Mouse (Mus musculus): Measurements from ENCODE around the gene Rita1. TPM values are rescaled to one million over a fixed set of nuclear protein-coding genes. Genes with fewer than 3 reads are reported as not detected.

Gene Rita1
- polyA plus RNA-seq, 1 experiment from 2014 or later: 3.4 TPM

DNA sequence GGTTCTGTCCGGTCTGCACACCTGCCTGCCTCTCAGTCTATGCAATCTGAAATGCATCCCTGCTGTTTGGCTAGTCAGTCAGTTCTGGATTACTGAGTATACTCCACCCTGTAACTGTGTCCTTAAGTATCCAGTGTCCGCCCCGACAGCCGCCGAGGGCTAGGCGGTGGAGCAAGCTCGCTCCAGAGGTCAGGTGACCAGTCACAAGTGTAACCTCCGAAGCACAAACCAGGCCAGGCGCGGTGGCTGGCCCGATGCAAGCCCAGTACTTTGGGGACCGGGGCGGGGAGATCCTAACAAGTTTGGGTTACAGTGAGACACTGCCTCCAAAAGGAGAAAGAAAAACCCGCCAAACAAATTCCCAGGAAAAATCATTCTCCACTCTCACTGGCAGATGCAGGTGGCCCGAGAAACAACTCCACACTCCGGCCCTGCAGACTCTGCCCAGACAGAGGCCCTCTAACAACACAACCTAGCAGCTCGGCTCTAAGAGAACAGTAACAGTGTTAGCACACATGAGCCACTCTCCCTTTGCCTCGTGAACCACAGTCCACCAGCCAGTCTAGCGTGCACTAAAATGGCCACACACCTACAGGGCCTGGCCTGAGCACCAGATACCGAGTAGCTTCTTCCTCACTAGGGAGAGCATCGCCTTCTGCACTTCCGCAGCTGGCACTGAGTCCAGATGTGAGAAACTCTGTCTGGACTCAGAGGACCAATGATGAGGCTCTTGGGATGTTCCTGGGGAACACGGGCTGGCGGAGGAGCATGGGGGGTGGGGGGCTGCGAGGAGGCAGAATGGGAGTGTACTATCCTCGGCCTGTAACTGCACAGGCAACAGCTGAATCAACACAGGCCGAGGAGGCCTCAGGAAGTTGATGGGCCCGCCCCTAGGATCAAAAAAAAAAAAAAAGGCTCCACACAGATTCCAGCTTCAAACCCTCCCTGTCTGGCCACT is 49.2 kb downstream of the Rita1 start:
- Histone ChIP-seq H3K27ac (ENCODE audit: low read depth) (peak overlapping the region; percentile 91), H3K36me3 (replicated peaks; ENCODE audit: insufficient read depth, low read length) (no peaks in the 10 kb centered on the region), H3K9me3 (ENCODE audit: low read length) (no peaks in the 10 kb centered on the region), H3K4me1 (ENCODE audit: insufficient read depth) (peaks cover 62% of the 10 kb centered on the region), H3K4me2 (ENCODE audit: low read depth, low read length) (peak overlapping the region; percentile 19; the same call in 1 of the 2 replicates), H3K27me3 (ENCODE audit: insufficient read depth, low read length) (no peaks in the 10 kb centered on the region), H3K9ac (replicated peaks) (peak overlapping the region; percentile 38; the same call in 1 of the 2 replicates), H3K4me3 (ENCODE audit: low read depth, low read length) (no peak overlapping the region)
- ATAC-seq: no peak
- TF ChIP-seq CTCF (IDR thresholded peaks at IDR 0.05; ENCODE audit: low read depth) (no peak), EP300 (IDR thresholded peaks at IDR 0.05; ENCODE audit: low read depth) (no peak)
- peak; percentile 47 for DNase-seq
- WGBS (ENCODE audit: insufficient replicate concordance): 47% methylated on average over 28 of the region's 28 CpGs

DNA sequence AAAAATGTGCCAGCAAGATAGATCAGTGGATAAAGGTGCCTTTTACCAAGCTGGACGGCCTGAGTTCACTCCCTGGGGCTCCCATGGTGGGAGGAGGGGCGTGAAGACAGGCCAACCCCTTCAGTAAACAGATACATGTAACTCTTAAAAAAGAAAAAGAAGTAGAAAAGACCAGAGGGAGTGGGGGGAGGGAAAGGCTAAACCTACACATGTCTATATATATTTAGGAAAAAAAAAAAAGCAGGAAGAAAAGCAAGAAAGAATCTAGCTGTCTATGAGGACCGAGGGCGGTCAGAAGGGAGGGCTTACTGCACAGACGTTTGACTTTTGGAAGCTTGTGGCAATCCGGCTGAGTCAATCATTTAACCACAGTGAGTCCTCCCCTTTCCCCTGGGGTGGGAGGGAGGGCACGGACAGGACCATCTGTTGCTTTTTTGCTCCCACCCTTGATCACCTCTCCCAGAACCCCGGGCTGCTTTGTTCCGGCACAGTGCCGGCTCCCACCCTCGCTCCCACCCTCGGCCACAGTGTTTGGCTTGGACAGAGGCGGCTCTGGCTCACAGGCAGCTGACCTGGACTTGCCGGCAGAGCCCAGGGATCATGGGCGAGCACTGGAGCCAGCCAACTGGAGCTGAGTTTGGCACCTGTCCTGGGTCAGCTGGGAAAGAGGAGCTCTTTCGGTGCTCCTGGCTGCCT is 51.6 kb downstream of the Rita1 start:
- peaks cover 22% of the 10 kb centered on the region for H3K36me3 ChIP-seq (replicated peaks; ENCODE audit: insufficient read depth, low read length)
- H3K4me1 ChIP-seq (ENCODE audit: insufficient read depth): peaks cover 41% of the 10 kb centered on the region
- no peaks in the 10 kb centered on the region for H3K9me3 ChIP-seq (ENCODE audit: low read length)
- H3K4me2 ChIP-seq (ENCODE audit: low read depth, low read length): peak overlapping the region; percentile 67
- H3K4me3 ChIP-seq (ENCODE audit: low read depth, low read length): peak overlapping the region; percentile 30
- TF ChIP-seq CTCF (IDR thresholded peaks at IDR 0.05; ENCODE audit: low read depth): no peak
- no peak for TF ChIP-seq EP300 (IDR thresholded peaks at IDR 0.05; ENCODE audit: low read depth)
- peak overlapping the region; percentile 94 for H3K27ac ChIP-seq (ENCODE audit: low read depth)
- peak; percentile 79 for DNase-seq
- peak; percentile 68 for ATAC-seq
- H3K27me3 ChIP-seq (ENCODE audit: insufficient read depth, low read length): no peaks in the 10 kb centered on the region
- H3K9ac ChIP-seq (replicated peaks): peak overlapping the region; percentile 53
- 11% methylated on average over 16 of the region's 16 CpGs for WGBS (ENCODE audit: insufficient replicate concordance)

DNA sequence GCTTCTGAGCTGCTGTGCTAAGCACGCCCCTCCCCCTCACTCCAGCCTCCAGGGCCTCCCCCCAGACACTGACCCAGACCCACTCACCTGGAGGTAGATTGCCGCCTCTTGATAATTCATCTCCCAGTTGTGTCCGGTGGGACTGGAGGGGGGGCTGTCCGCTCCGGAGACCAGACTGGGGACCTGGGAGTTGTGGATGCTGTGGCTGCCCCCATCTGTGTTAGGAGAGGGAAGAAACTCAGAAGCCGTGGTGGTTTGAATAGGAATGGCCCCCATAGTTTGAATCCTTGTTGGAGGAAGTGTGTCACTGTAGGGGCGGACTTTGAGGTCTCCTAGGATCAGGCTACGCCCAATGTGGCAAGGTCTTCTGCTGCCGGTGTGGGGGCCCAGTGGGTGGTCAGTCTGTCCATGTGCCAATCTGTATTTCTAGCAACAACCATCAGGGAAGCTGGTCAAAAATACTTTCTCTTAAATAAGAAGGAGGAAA is 52.2 kb downstream of the Rita1 start:
- Histone ChIP-seq H3K9me3 (ENCODE audit: low read length) (no peaks in the 10 kb centered on the region), H3K4me1 (ENCODE audit: insufficient read depth) (peaks cover 38% of the 10 kb centered on the region), H3K36me3 (replicated peaks; ENCODE audit: insufficient read depth, low read length) (peaks cover 28% of the 10 kb centered on the region), H3K4me3 (ENCODE audit: low read depth, low read length) (peak overlapping the region; percentile 30), H3K27me3 (ENCODE audit: insufficient read depth, low read length) (no peaks in the 10 kb centered on the region), H3K4me2 (ENCODE audit: low read depth, low read length) (peak overlapping the region; percentile 67), H3K9ac (replicated peaks) (peak overlapping the region; percentile 36; the same call in 1 of the 2 replicates), H3K27ac (ENCODE audit: low read depth) (peak overlapping the region; percentile 94)
- 34% methylated on average over 9 of the region's 9 CpGs for WGBS (ENCODE audit: insufficient replicate concordance)
- ATAC-seq (no peak), DNase-seq (no peak)
- TF ChIP-seq CTCF (IDR thresholded peaks at IDR 0.05; ENCODE audit: low read depth): no peak
- TF ChIP-seq EP300 (IDR thresholded peaks at IDR 0.05; ENCODE audit: low read depth): no peak

DNA sequence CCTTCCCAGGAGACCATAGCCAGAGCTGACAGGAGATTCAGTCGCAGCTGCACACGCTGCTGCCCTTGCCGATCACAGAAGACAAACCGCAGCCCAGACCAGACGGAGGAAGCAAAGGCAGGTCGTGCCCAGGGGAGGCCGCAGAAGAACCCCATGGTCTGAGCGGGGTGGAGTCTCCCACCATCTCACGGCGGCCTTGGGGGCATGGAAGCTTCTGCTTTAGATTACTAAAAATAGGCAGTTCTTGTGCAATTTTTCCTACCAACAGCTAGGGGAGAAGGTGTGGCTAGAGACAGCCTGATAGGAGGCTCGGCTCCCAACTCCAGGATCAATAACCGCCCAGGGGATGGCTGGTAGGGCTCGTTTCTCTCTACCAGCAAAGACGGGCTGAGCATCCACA is 53.6 kb downstream of the Rita1 start:
- peak overlapping the region; percentile 29 for H3K4me3 ChIP-seq (ENCODE audit: low read depth, low read length)
- peaks cover 37% of the 10 kb centered on the region for H3K4me1 ChIP-seq (ENCODE audit: insufficient read depth)
- H3K9me3 ChIP-seq (ENCODE audit: low read length): no peaks in the 10 kb centered on the region
- WGBS (ENCODE audit: insufficient replicate concordance): 14% methylated on average over 14 of the region's 14 CpGs
- TF ChIP-seq EP300 (IDR thresholded peaks at IDR 0.05; ENCODE audit: low read depth) (peak; percentile 51; the same call in 1 of the 2 replicates), CTCF (IDR thresholded peaks at IDR 0.05; ENCODE audit: low read depth) (0 out of 2 replicates have a peak, but pooled peaks have one; percentile 15)
- peak; percentile 59 for ATAC-seq
- peak overlapping the region; percentile 67 for H3K4me2 ChIP-seq (ENCODE audit: low read depth, low read length)
- peaks cover 40% of the 10 kb centered on the region for H3K36me3 ChIP-seq (replicated peaks; ENCODE audit: insufficient read depth, low read length)
- 0 out of 2 replicates have a peak overlapping the region, but pooled peaks have one; percentile 28 for H3K9ac ChIP-seq (replicated peaks)
- H3K27me3 ChIP-seq (ENCODE audit: insufficient read depth, low read length): no peaks in the 10 kb centered on the region
- DNase-seq: peak; percentile 68
- peak overlapping the region; percentile 72; the same call in 1 of the 2 replicates for H3K27ac ChIP-seq (ENCODE audit: low read depth)

DNA sequence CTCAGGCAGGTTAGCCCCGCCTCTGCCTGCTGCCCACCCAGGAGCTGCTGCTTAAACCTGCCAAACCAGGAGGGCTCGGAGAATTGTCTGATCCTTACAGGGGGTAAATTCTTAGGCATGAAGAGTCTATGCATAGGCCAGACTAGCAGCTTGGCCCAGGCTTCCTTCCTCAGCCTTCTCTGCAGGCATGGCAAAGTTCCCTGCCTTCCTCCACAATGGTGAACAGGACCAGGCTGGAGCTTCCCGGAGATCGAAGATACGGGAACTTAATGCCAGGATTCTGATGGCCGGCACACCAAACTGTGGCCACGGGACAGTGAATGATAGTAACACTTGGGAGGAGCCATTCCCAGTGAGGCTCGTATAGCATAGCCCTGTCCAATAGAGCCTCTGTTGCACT is 54.3 kb downstream of the Rita1 start:
- H3K4me2 ChIP-seq (ENCODE audit: low read depth, low read length): peak overlapping the region; percentile 67
- ATAC-seq (no peak), DNase-seq (no peak)
- H3K36me3 ChIP-seq (replicated peaks; ENCODE audit: insufficient read depth, low read length): peaks cover 47% of the 10 kb centered on the region
- no peaks in the 10 kb centered on the region for H3K9me3 ChIP-seq (ENCODE audit: low read length)
- no peak overlapping the region for H3K27ac ChIP-seq (ENCODE audit: low read depth)
- H3K27me3 ChIP-seq (ENCODE audit: insufficient read depth, low read length): no peaks in the 10 kb centered on the region
- peaks cover 30% of the 10 kb centered on the region for H3K4me1 ChIP-seq (ENCODE audit: insufficient read depth)
- H3K4me3 ChIP-seq (ENCODE audit: low read depth, low read length): no peak overlapping the region
- TF ChIP-seq EP300 (IDR thresholded peaks at IDR 0.05; ENCODE audit: low read depth) (no peak), CTCF (IDR thresholded peaks at IDR 0.05; ENCODE audit: low read depth) (no peak)
- 62% methylated on average over 8 of the region's 8 CpGs for WGBS (ENCODE audit: insufficient replicate concordance)
- H3K9ac ChIP-seq (replicated peaks): no peak overlapping the region

DNA sequence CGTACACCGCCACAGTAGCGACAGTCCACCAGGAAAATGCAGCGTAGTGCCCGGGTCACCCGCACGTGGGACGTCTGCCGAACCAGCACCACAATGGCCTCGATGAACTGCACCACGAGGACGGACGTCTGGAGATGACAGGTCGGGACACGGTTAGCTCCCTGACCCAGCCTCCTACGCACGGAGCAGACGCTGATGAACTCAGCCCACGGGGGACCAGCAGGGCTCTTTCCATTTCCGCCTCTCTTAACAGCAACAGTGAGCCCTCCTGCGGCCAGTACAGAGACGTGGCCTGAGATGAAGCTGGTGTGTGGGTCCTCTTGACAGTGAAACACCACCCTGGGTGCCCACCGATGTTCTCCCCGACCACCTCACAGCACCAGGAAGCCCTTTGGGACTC is 56.5 kb downstream of the Rita1 start:
- Histone ChIP-seq H3K9ac (replicated peaks) (no peak overlapping the region), H3K9me3 (ENCODE audit: low read length) (no peaks in the 10 kb centered on the region), H3K36me3 (replicated peaks; ENCODE audit: insufficient read depth, low read length) (peaks cover 69% of the 10 kb centered on the region), H3K27me3 (ENCODE audit: insufficient read depth, low read length) (no peaks in the 10 kb centered on the region), H3K27ac (ENCODE audit: low read depth) (no peak overlapping the region), H3K4me2 (ENCODE audit: low read depth, low read length) (no peak overlapping the region), H3K4me1 (ENCODE audit: insufficient read depth) (peaks cover 14% of the 10 kb centered on the region), H3K4me3 (ENCODE audit: low read depth, low read length) (no peak overlapping the region)
- DNase-seq (no peak), ATAC-seq (no peak)
- no peak for TF ChIP-seq CTCF (IDR thresholded peaks at IDR 0.05; ENCODE audit: low read depth)
- TF ChIP-seq EP300 (IDR thresholded peaks at IDR 0.05; ENCODE audit: low read depth): no peak
- WGBS (ENCODE audit: insufficient replicate concordance): 91% methylated on average over 24 of the region's 24 CpGs
